Mouse (Mus musculus) retina, embryonic 14.5 days (tissue): ENCODE results near the gene Primpol.
A peak's percentile ranks its signal among the peaks of the same experiment; 100 is the strongest.
"Not testable (repeated sequence)": the region's sequence is repeated elsewhere in the genome, so short reads cannot be mapped to it uniquely, and the experiment has no call there.

Source experiments
- DNase-seq: peaks from one replicate; pipeline ENCODE4 v3.0.0-alpha.2; 2015; ENCODE audit warnings: low spot score

The Primpol gene

DNA sequence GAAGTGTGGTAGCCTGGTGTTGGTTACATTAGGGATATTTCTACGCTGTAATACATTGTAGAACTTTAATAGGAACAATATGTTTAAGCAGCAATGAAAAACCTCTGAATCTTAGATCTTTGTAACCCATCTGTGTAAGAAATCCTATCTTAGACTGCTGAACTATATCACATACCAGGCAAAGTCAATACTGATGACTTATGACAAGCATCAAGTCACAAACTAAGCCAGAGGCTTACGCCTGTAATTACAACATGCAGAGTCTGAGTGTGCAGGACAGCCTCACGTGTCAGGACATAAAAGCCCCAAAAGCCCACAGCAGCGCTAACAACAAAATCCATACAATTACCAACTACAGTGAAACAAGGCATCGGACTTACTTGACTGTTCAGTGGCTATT, 13.4 kb downstream of the Primpol start:
- no peak for DNase-seq

DNA sequence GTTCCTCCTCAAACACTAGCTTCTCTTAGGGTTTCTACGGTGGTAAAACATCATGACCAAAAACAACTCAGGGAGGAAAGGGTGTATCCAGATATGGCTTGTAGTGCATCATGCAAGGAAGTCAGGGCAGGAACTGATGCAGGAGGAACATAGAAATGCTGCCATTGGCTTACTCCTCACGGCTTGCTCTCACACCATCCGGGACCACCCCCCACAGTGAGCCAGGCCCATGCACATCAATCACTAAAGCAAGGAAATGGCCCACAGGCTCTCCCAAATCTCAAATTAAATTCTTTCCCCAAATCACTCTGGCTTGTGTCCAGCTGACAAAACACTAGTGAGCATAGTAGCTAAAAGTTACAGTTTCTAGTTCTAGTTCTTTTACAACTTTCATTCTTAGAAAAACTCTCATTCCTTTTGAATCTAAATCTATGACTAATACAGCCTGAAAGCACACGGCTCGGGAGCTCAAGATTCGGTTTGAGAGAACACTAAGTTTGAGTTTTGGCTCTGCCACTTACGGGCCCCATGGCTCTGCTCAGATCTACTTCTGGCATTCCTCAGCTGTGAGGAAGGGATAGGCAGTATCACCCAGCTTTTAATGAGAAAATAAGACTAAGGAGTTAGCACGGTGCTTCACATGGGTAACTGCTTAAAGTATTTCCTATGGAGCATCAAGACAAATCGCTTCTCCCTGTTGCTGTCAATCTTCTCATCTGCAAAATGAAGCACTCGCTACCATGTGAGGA, 15.9 kb downstream of the Primpol start:
- no peak for DNase-seq

DNA sequence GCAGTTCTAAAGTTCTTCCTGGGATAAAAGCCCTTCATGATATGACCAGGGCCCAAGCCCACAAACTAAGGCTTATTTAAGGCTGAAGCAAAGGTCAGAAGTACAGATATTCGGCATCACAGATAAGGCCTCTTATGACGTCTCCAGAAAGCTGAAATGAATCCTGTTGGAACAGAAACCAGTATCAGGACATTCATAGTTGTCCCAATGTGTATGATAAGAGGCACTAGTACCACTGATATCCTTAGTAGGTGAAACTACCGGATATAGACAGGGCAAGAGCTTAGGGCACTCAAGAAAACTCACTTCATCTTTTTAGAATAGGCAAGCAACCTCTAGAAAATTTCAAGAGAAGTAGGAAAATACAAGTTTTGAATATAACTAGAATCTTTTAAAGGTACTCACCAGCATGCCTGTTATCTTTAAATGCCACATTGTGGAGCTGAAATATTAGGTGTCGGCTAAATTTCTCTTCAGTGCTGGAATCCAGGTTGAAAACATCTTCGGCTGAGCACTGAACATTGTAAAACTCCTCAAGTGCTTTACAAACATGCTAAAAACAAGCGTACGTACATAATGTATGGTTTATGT, 17.6 kb downstream of the Primpol start:
- DNase-seq, result no peak

DNA sequence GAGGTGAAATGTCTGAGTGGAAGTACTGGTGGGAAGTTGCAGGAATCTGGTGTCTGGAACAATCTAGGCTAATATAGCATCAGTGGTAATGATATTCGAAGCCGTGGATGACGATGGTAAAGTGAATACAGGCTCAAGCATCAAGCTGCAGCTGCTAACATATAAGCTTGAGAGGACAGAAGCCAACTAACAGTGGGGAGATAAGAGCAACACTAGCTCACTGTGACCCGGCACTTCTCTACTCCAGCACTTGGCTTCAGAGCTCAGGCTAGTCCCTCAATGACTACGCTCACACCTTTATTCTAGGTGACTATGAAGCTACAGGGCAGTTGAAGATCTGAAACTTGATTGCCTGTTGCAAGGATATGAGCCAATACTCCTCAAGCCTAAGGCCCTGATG, 18.3 kb downstream of the Primpol start:
- DNase-seq, result no peak

GRCm38 (mm10) chr8:46598114-46598513, 18.9 kb downstream of the Primpol start:
- DNase-seq, result no peak

- DNase-seq, result no peak
These were observed 19.6 kb downstream of the Primpol start for GRCm38 (mm10) chr8:46597411-46597810.

- no peak for DNase-seq
These were observed 20.5 kb downstream of the Primpol start for GRCm38 (mm10) chr8:46596530-46596929.

GRCm38 (mm10) chr8:46595593-46595992, 21.4 kb downstream of the Primpol start:
- no peak for DNase-seq

DNA sequence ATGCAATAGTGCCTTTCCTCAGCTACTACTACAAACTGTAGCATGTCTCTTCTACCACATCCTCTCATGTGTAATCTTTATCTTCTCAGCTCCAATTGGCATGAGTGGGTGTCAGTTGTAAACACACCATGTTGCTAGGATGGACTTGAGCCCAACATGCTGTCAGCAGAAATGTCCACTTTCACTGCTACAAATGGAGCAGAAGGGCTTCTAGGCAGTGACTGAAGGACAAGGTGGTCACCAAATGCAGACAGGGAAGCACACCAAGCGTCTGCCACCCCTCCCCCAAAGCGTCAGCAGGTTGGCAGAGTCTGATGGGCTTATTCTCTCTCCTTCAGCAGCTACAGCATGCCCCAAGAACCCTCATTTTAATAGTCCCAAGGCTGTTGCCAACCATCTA, 23.2 kb downstream of the Primpol start:
- no peak for DNase-seq

DNA sequence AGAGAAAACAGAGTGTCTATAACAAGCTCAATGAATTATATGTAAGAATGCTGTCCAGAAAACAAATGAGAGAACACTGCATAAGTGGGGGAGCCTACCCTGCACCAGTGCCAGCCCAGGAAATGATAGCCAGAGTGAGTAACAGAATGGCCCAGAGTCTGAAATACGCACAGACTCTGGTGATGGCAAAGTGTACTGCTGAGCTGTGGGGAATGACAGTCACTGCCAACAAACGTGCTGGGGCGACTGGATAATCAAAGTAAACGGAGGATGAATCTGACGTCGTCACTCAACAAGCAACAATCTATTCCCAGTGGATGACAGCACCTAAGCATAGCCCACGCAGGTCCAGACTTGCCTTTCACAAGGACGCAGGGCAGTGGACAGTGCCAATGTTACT, 23.9 kb downstream of the Primpol start:
- DNase-seq, result no peak

- no peak for DNase-seq
These were observed 28.3 kb downstream of the Primpol start for GRCm38 (mm10) chr8:46588663-46589062.

DNA sequence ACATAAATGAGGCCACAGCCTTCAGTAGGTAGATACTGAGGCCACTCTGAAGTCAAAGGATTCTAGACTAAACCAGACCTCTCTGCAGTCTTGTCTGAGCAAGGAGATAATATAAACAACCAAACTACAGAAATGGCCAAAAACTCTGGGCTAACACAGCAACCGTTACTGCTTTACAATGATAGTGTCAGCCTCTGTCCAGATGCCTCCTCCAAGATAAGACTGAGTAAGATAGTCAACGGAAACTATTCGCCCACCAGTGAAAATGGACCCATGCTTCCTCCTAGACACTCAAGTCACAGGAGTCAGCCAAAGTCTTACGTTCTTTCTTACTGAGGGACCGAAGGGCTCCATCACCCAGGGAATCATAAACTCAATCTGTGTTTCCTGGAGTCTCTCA, 29.1 kb downstream of the Primpol start:
- no peak for DNase-seq

DNA sequence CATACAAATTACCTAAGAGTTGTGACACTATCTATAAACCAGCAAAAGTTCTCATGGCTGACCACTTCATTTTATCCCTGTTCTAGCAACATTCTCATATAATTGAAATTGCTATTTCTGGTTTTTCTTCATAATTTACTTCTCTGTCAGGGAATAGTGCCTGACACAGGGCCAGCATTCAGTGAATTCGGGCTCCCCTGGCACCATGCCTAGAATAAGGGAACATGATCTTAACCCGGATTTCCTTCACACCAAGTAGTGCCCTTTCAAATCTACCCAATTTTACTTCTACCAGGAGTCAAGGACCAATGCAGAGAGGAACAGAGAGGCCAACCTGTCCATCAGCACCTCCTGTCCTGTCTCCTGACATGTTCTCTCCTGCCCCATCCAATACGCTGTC, 31.4 kb downstream of the Primpol start:
- no peak for DNase-seq

- DNase-seq, result not testable (repeated sequence)
These were observed 32.7 kb downstream of the Primpol start for GRCm38 (mm10) chr8:46584328-46584727.

GRCm38 (mm10) chr8:46578794-46579193, 38.2 kb downstream of the Primpol start:
- DNase-seq, result no peak

GRCm38 (mm10) chr8:46573964-46574363, 43.0 kb downstream of the Primpol start:
- DNase-seq, result no peak

DNA sequence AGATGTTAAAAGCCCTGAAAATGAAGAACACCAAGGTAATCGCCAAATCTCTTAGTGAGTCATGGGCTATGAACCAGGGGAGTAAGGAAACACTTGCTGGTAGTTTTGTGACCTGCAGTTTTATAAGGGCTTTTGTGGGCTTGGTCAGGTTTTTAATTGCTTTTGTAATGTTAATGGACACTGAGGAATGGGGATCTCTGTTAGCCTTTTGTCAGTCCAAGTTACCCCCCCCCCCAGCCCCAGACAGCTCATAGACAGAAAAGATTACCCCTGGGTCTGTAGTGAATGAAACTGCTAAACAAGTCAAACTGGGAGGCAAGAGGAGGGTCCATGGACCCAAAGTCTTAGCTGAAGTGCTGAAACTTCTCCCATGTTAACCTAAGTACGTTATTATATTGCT, 43.6 kb downstream of the Primpol start:
- DNase-seq, result no peak

- no peak for DNase-seq
These were observed 46.3 kb downstream of the Primpol start for GRCm38 (mm10) chr8:46570673-46571072.

DNA sequence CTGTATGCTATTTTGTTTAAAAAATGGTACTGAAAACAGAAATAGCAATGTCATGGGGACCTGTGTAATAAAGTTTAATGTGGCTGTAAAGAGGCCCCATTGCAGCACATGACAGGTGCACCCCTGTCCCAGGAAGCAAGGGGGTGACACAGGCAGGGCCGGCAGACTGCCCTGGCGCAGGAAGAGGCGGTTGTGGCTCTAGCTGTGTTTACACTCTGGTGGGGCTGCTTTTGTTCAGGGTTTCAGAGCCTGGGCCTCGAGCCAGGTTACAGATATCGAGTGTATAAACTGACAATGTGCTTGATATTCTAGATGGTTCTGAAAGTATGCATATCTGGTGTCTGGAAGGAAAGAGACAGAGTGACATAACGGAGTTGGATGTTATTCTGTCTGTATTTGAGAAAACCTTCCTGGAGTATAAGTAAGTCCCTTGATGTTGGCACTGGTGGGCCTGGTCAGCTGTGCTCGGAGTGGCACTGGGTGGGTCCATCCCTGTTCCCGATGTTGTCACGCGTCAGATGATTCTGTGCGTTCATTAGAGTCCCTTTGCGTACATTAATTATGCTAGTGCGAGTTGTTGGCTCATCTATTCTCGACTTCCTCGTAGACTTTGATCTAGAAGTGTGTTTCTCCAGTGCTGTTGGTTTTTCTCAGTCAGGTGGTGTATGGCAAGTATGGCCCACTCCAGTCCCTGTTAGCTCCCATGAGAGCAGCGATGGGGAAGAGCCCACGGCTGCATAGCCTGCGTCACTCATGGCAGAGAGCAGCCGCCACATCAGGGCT, 47.2 kb downstream of the Primpol start:
- no peak for DNase-seq

- DNase-seq, result peak; percentile 36
These were observed 48.1 kb downstream of the Primpol start for GRCm38 (mm10) chr8:46568942-46569341.

- DNase-seq, result no peak
These were observed 49.1 kb downstream of the Primpol start for GRCm38 (mm10) chr8:46567946-46568345.

GRCm38 (mm10) chr8:46566914-46567529, 50.0 kb downstream of the Primpol start:
- DNase-seq, result peak; percentile 29

- no peak for DNase-seq
These were observed 54.7 kb downstream of the Primpol start for GRCm38 (mm10) chr8:46562333-46562732.
